Mouse (Mus musculus) CH12.LX (cell line): ENCODE results near the gene Wdfy1.

Source experiments
- CTCF ChIP-seq, 2 experiments: IDR thresholded peaks in 1 of 2; conservative IDR thresholded peaks in 1 of 2; 2 replicates each; pipeline ENCODE4 v1.5.1; 2011 to 2012; ENCODE audit warnings: low read depth in 2 of 2, low read length in 2 of 2, improper control_type of control experiment in 1 of 2, inconsistent platforms in 1 of 2, mild to moderate bottlenecking in 1 of 2, moderate library complexity in 1 of 2
- KAT2A ChIP-seq: IDR thresholded peaks from 2 replicates; pipeline ENCODE4 v1.6.1; 2012; ENCODE audit warnings: low read length, improper control_type of control experiment, inconsistent platforms; ENCODE audit not compliant: insufficient replicate concordance
- MYC ChIP-seq: IDR thresholded peaks from 2 replicates; pipeline ENCODE4 v1.6.1; 2011; ENCODE audit warnings: low read depth, mild to moderate bottlenecking, improper control_type of control experiment, low read length
- NELFE ChIP-seq: IDR thresholded peaks from 2 replicates; pipeline ENCODE4 v1.6.1; 2011; ENCODE audit warnings: low read depth, low read length, improper control_type of control experiment
- POLR2A ChIP-seq: IDR thresholded peaks from 2 replicates; pipeline ENCODE4 v1.6.1; 2011; ENCODE audit warnings: low read depth, mild to moderate bottlenecking, improper control_type of control experiment, low read length
- RCOR1 ChIP-seq: conservative IDR thresholded peaks from 2 replicates; pipeline ENCODE4 v1.6.1; 2012; ENCODE audit warnings: low read depth, mild to moderate bottlenecking, inconsistent platforms, low read length, improper control_type of control experiment

DNA sequence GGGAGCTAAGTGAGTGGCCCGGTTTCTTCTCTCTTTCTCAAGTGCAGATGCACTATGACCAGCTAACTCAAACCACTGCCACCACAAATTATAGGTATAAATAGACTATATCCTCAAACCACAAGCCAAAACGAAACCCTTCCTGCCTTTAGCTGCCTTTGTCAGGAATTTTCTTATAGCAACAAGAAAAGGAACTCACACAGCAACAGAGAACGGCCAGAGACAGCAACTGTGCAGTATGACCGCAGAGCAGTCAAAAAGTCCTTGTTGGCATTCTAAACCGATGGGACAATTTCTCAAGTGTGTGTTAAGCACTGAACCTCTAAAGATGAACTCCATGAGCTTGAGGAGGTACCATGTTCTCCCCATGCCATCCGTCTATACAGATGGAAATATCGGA, 27.7 kb upstream of the Wdfy1 start:
- TF ChIP-seq CTCF (conservative IDR thresholded peaks at IDR 0.05 in 1 of 2, IDR thresholded peaks at IDR 0.05 in 1 of 2; ENCODE audit: low read depth in 2 of 2, low read length in 2 of 2) (no peak), KAT2A (no peak), POLR2A (no peak), MYC (no peak), RCOR1 (no peak), NELFE (no peak)
